Comparison of ENCODE assay signal across 8 mouse cellular contexts in genomic region chr5:25497369-25497719, GRCm38 (mm10). TPM values are rescaled to one million over a fixed set of nuclear protein-coding genes. Genes with fewer than 3 reads are reported as not detected.
DNase-seq lines count a peak whose midpoint lies in the region; ATAC-seq and TF ChIP-seq lines count a peak whose summit lies in the region.

No protein-coding gene starts in this region.

- H3K36me3 ChIP-seq in heart, postnatal 0 days (replicated peaks; ENCODE audit: control insufficient read depth, insufficient read depth, low read length) = no peaks in the 10 kb centered on the region
- H3K36me3 ChIP-seq in liver, embryonic 15.5 days (replicated peaks) = no peaks in the 10 kb centered on the region
- no peaks in the 10 kb centered on the region for H3K36me3 ChIP-seq in stomach, embryonic 16.5 days (ENCODE audit: control insufficient read depth, insufficient read depth, low read length)

- under 1% methylated on average over 10 of the region's 10 CpGs for WGBS in heart, postnatal 0 days
- WGBS in liver, embryonic 15.5 days (ENCODE audit: insufficient replicate concordance) = under 1% methylated on average over 10 of the region's 10 CpGs
- WGBS in stomach, embryonic 16.5 days = 1% methylated on average over 10 of the region's 10 CpGs

- TF ChIP-seq EP300 in heart, postnatal 0 days (IDR thresholded peaks at IDR 0.05; ENCODE audit: low read depth) = no peak

- H3K4me2 ChIP-seq in heart, postnatal 0 days (ENCODE audit: low read depth, low read length) = peak overlapping the region; percentile 87
- peak overlapping the region; percentile 96 for H3K4me2 ChIP-seq in liver, embryonic 15.5 days
- peak overlapping the region; percentile 79 for H3K4me2 ChIP-seq in stomach, embryonic 16.5 days (ENCODE audit: low read depth, low read length)

- peak overlapping the region; percentile 98 for H3K27ac ChIP-seq in heart, postnatal 0 days (ENCODE audit: low read depth)
- peak overlapping the region; percentile 100 for H3K27ac ChIP-seq in liver, embryonic 15.5 days (replicated peaks)
- peak overlapping the region; percentile 99 for H3K27ac ChIP-seq in stomach, embryonic 16.5 days (ENCODE audit: low read length)

- DNase-seq in cerebellum, adult 8-10 months = peak; percentile 21
- DNase-seq in 3T3-L1 (ENCODE audit: low read depth, low spot score) = peak; percentile 42
- peak; percentile 17 for DNase-seq in c-Kit-positive CD71-negative TER-119-negative erythroid progenitor cells, embryonic 14.5 days (ENCODE audit: low read depth)
- DNase-seq in heart, postnatal 0 days (ENCODE audit: low spot score) = peak; percentile 16
- no peak for DNase-seq in left cerebral cortex, adult 18-20 months (ENCODE audit: low spot score in 2 of 2)

- no peaks in the 10 kb centered on the region for H3K9me3 ChIP-seq in heart, postnatal 0 days (replicated peaks; ENCODE audit: control insufficient read depth, low read length)
- no peaks in the 10 kb centered on the region for H3K9me3 ChIP-seq in liver, embryonic 15.5 days (replicated peaks)
- H3K9me3 ChIP-seq in stomach, embryonic 16.5 days (replicated peaks; ENCODE audit: control insufficient read depth, low read length) = no peaks in the 10 kb centered on the region

- TF ChIP-seq CTCF in heart, postnatal 0 days (IDR thresholded peaks at IDR 0.05; ENCODE audit: low read depth) = no peak

- H3K27me3 ChIP-seq in heart, postnatal 0 days (ENCODE audit: control insufficient read depth, insufficient read depth, low read length) = no peaks in the 10 kb centered on the region
- H3K27me3 ChIP-seq in liver, embryonic 15.5 days = no peaks in the 10 kb centered on the region
- no peaks in the 10 kb centered on the region for H3K27me3 ChIP-seq in stomach, embryonic 16.5 days (ENCODE audit: control insufficient read depth, insufficient read depth, low read length)

- H3K4me3 ChIP-seq in heart, postnatal 0 days (ENCODE audit: low read depth, low read length) = peak overlapping the region; percentile 100
- H3K4me3 ChIP-seq in liver, embryonic 15.5 days (replicated peaks) = peak overlapping the region; percentile 99
- peak overlapping the region; percentile 98 for H3K4me3 ChIP-seq in stomach, embryonic 16.5 days (replicated peaks; ENCODE audit: low read length)

- ATAC-seq in cerebellum, adult (ENCODE audit: insufficient number of reproducible peaks, low FRiP score, low TSS enrichment) = no peak
- ATAC-seq in heart, postnatal 0 days (ENCODE audit: insufficient read depth, low read depth) = no peak
- ATAC-seq in liver, embryonic 15.5 days (ENCODE audit: insufficient read depth) = no peak
- no peak for ATAC-seq in stomach, embryonic 16.5 days (ENCODE audit: insufficient read depth, low FRiP score)

- peak overlapping the region; percentile 98 for H3K9ac ChIP-seq in heart, postnatal 0 days (replicated peaks; ENCODE audit: low read depth, low read length)
- peak overlapping the region; percentile 97 for H3K9ac ChIP-seq in liver, embryonic 15.5 days
- H3K9ac ChIP-seq in stomach, embryonic 16.5 days (ENCODE audit: low read length) = peak overlapping the region; percentile 96

- H3K4me1 ChIP-seq in heart, postnatal 0 days (ENCODE audit: control insufficient read depth, insufficient read depth) = peaks cover 9% of the 10 kb centered on the region
- peaks cover 35% of the 10 kb centered on the region for H3K4me1 ChIP-seq in liver, embryonic 15.5 days (replicated peaks)
- H3K4me1 ChIP-seq in stomach, embryonic 16.5 days (ENCODE audit: control insufficient read depth, insufficient read depth, low read length) = peaks cover 11% of the 10 kb centered on the region

RNA-seq across cellular contexts. Expression of gene Kmt2c, which starts 1.2 kb away (rescaled TPM):
- total RNA-seq in heart, postnatal 0 days (2014; rRNA removed; ENCODE audit: low replicate concordance) = 22.4 and 29.3 TPM in 2 replicates
- 5.4 TPM in 2 replicates for polyA plus RNA-seq in heart, postnatal 0 days (2015; fragmentation: Nextera tagmentation; extraction: Ambion mirVana)
- 5.8 and 7.4 TPM in 2 replicates for polyA plus RNA-seq in liver, embryonic 15.5 days (2015; fragmentation: Nextera tagmentation; extraction: Ambion mirVana)
- 12.1 and 13.6 TPM in 2 replicates for polyA plus RNA-seq in stomach, embryonic 16.5 days (2015; fragmentation: Nextera tagmentation; extraction: Ambion mirVana)
- total RNA-seq in left cerebral cortex, adult 18-20 months (2021) = 10 to 100 TPM; 63.3 to 63.7 TPM

RNA-seq across cellular contexts. Expression of gene Cct8l1, which starts 18.5 kb away (rescaled TPM):
- total RNA-seq in heart, postnatal 0 days (2014; rRNA removed; ENCODE audit: low replicate concordance) = 0.08 TPM in 1 of 2 replicates, not detected in the other
- polyA plus RNA-seq in heart, postnatal 0 days (2015; fragmentation: Nextera tagmentation; extraction: Ambion mirVana) = not detected in 2 replicates
- 0.06 TPM in 1 of 2 replicates, not detected in the other for polyA plus RNA-seq in liver, embryonic 15.5 days (2015; fragmentation: Nextera tagmentation; extraction: Ambion mirVana)
- polyA plus RNA-seq in stomach, embryonic 16.5 days (2015; fragmentation: Nextera tagmentation; extraction: Ambion mirVana) = 0.13 TPM in 1 of 2 replicates, not detected in the other
- under 1 TPM; 0.30 to 0.40 TPM for total RNA-seq in left cerebral cortex, adult 18-20 months (2021)

Comparison
In these comparisons a context has a peak if more than half of its experiments do, and no peak if none do; other contexts are left out.
1. DNase-seq: peak in cerebellum, adult 8-10 months (single experiment), 3T3-L1 (single experiment), c-Kit-positive CD71-negative TER-119-negative erythroid progenitor cells, embryonic 14.5 days (single experiment) and heart, postnatal 0 days (single experiment); none in left cerebral cortex, adult 18-20 months (0 of 2).
2. Peak in every context shown above with its lines, with median percentiles within 50 percentile points of each other: H3K27ac ChIP-seq, H3K4me2 ChIP-seq, H3K4me3 ChIP-seq and H3K9ac ChIP-seq.